Mouse (Mus musculus): ENCODE measurements around the gene Lig1.

- TF ChIP-seq POLR2A (IDR thresholded peaks at IDR 0.05; ENCODE audit: borderline replicate concordance, extremely low read depth, low read depth, low read length) (no peak), CTCF (IDR thresholded peaks at IDR 0.05; ENCODE audit: insufficient read depth, low read length) (0 out of 2 replicates have a peak, but pooled peaks have one; percentile 4)
Observed at GRCm38 (mm10) chr7:13288621-13289020, 11.5 kb downstream of the Lig1 start.
